Mouse (Mus musculus): ENCODE measurements around the gene Ceacam15. TPM values are rescaled to one million over a fixed set of nuclear protein-coding genes. Genes with fewer than 3 reads are reported as not detected.
"Not testable (repeated sequence)": the region's sequence is repeated elsewhere in the genome, so short reads cannot be mapped to it uniquely, and the experiment has no call there.

Ceacam15 gene
- polyA plus RNA-seq, 1 experiment from 2014 or later: not detected

GRCm38 (mm10) chr7:16680194-16680593, 4.7 kb upstream of the Ceacam15 start:
- not testable (repeated sequence) for H3K27ac ChIP-seq; H3K9me3 ChIP-seq; H3K4me2 ChIP-seq (replicated peaks); H3K9ac ChIP-seq; ATAC-seq (ENCODE audit: low FRiP score, low read depth); H3K4me3 ChIP-seq; H3K4me1 ChIP-seq; H3K27me3 ChIP-seq (replicated peaks); H3K36me3 ChIP-seq
- 41% methylated on average over 3 of the region's 3 CpGs for WGBS

DNA sequence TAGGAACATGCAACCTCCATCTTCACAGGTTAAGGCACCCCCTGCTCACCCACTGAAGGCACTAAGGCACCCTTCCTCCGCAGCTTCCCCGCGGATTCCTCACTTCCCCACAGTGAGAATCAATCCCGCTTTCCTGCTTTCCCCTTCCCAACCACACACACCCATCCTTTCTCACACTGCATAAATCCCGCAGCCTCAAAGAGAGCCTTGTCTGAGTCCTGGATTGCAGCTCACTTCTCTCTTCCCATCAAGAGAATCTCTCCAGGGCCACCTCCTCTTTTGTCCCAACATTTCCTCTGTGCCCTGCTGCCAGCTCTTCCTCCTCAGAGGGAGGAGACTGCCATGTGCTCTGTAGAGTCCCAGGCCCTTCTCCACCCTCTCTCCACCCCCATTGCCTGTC, 806 bp downstream of the Ceacam15 start:
- not testable (repeated sequence) for H3K36me3 ChIP-seq; H3K4me1 ChIP-seq; H3K27me3 ChIP-seq (replicated peaks); H3K9ac ChIP-seq; H3K9me3 ChIP-seq; H3K27ac ChIP-seq; H3K4me2 ChIP-seq (replicated peaks); ATAC-seq (ENCODE audit: low FRiP score, low read depth); H3K4me3 ChIP-seq
- WGBS: 58% methylated on average over 5 of the region's 5 CpGs

- Histone ChIP-seq H3K4me3 (no peak overlapping the region), H3K27me3 (replicated peaks) (no peaks in the 10 kb centered on the region), H3K9me3 (no peaks in the 10 kb centered on the region), H3K27ac (no peak overlapping the region), H3K36me3 (no peaks in the 10 kb centered on the region), H3K4me2 (replicated peaks) (no peak overlapping the region), H3K4me1 (no peaks in the 10 kb centered on the region), H3K9ac (no peak overlapping the region)
- no peak for ATAC-seq (ENCODE audit: low FRiP score, low read depth)
- 67% methylated on average over 1 of the region's 1 CpGs for WGBS
Measured at GRCm38 (mm10) chr7:16673823-16674222, 1.7 kb downstream of the Ceacam15 start.

DNA sequence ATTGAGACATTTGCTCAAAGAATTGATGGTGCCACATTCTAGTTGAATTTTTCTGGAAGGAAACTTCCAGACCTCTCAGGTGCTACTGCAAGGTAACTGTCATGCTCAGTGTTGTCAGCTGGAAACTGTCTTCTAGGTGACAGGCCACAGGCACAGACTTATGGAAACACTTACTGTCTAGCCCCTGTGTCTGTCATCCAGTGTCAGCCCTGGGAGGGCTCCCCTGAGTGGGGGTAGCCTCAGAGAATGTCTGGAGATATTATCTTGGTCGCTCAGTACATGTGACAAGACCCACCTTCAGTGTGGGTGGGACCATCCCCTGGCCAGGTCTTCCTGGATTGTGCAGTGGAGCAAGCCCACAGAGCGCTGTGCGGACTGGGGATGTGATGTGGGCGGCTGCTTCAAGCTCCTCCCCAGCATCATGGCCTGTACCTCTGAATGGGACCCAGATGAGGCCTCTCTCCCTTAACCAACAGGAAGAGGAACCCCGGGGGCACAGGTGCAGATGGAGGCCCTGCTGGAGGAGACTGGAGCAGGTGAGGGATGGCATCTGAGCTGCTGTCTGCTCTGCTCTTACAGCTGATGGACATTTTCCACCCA, 7.1 kb downstream of the Ceacam15 start:
- not testable (repeated sequence) for H3K4me3 ChIP-seq; H3K36me3 ChIP-seq; ATAC-seq (ENCODE audit: low FRiP score, low read depth); H3K9ac ChIP-seq; H3K27ac ChIP-seq; H3K4me1 ChIP-seq; H3K9me3 ChIP-seq; H3K27me3 ChIP-seq (replicated peaks); H3K4me2 ChIP-seq (replicated peaks)
- WGBS: 83% methylated on average over 5 of the region's 5 CpGs

- Histone ChIP-seq H3K36me3 (no peaks in the 10 kb centered on the region), H3K9me3 (no peaks in the 10 kb centered on the region)
- WGBS: 77% methylated on average over 12 of the region's 12 CpGs
Measured at GRCm38 (mm10) chr7:16644260-16644659, 31.2 kb downstream of the Ceacam15 start.

DNA sequence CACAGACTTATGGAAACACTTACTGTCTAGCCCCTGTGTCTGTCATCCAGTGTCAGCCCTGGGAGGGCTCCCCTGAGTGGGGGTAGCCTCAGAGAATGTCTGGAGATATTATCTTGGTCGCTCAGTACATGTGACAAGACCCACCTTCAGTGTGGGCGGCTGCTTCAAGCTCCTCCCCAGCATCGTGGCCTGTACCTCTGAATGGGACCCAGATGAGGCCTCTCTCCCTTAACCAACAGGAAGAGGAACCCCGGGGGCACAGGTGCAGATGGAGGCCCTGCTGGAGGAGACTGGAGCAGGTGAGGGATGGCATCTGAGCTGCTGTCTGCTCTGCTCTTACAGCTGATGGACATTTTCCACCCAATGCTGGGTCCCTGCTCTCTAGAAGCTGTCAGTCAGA, 32.4 kb downstream of the Ceacam15 start:
- not testable (repeated sequence) for H3K9ac ChIP-seq; H3K9me3 ChIP-seq; H3K27me3 ChIP-seq (replicated peaks); H3K27ac ChIP-seq; ATAC-seq (ENCODE audit: low FRiP score, low read depth); H3K4me1 ChIP-seq; H3K36me3 ChIP-seq; H3K4me3 ChIP-seq; H3K4me2 ChIP-seq (replicated peaks)
- 81% methylated on average over 4 of the region's 4 CpGs for WGBS

More at GRCm38 (mm10) chr7:16644260-16644659, 31.2 kb downstream of the Ceacam15 start:
- Histone ChIP-seq H3K27me3 (replicated peaks) (no peaks in the 10 kb centered on the region), H3K9ac (no peak overlapping the region), H3K4me2 (replicated peaks) (no peak overlapping the region), H3K4me1 (no peaks in the 10 kb centered on the region), H3K4me3 (no peak overlapping the region), H3K27ac (no peak overlapping the region)
- no peak for ATAC-seq (ENCODE audit: low FRiP score, low read depth)

DNA sequence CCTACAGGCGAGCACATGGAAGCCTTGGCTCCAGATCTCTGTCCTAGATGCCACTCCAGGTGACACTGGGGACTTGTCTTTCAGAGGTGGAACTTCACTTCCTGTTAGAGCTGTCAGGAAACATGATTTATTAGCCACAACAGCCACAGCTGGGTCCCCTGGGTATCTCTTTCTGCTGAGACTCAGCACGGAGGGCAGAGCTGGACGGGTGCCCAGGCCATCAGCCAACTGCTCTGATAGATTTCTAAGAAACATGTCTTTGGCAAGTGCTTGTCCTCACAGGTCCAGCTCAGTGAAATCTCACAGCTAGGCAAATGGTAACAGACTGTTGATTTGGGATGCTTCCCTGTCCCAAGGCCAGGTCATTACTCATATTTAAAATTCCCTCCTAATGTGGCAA, 36.5 kb downstream of the Ceacam15 start:
- Histone ChIP-seq H3K9ac (no peak overlapping the region), H3K4me1 (no peaks in the 10 kb centered on the region), H3K27ac (no peak overlapping the region), H3K9me3 (no peaks in the 10 kb centered on the region), H3K36me3 (no peaks in the 10 kb centered on the region), H3K4me2 (replicated peaks) (no peak overlapping the region), H3K27me3 (replicated peaks) (no peaks in the 10 kb centered on the region), H3K4me3 (no peak overlapping the region)
- ATAC-seq (ENCODE audit: low FRiP score, low read depth): no peak
- WGBS: 78% methylated on average over 3 of the region's 3 CpGs

- no peaks in the 10 kb centered on the region for H3K27me3 ChIP-seq (replicated peaks)
- ATAC-seq (ENCODE audit: low FRiP score, low read depth): no peak
- no peak overlapping the region for H3K27ac ChIP-seq
- no peak overlapping the region for H3K4me3 ChIP-seq
- H3K9me3 ChIP-seq: 0 out of 2 replicates have a peak, but pooled peaks cover 3% of the 10 kb centered on the region
- no peaks in the 10 kb centered on the region for H3K36me3 ChIP-seq
- H3K4me1 ChIP-seq: no peaks in the 10 kb centered on the region
- H3K9ac ChIP-seq: no peak overlapping the region
- 70% methylated on average over 3 of the region's 3 CpGs for WGBS
- H3K4me2 ChIP-seq (replicated peaks): no peak overlapping the region
Measured at GRCm38 (mm10) chr7:16635116-16635515, 40.4 kb downstream of the Ceacam15 start.

DNA sequence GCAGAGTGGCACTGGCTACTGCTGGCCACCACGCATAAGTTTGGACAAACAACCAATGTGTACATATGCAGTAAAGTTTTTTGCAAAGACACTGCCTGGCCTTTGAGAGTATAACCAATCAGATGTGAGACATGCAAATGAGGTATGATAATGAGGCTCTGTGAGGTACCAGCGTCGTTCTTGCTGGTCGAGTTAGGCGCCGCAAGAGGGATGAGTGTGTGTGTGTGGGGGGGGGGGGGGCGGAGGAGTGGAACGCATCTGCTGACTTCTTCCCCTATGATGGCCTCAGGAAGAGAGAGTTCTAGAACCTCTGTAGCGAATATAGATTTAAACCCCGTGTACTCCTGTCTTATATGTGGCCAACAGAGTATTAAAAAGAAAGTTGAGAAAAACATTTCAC, 41.6 kb downstream of the Ceacam15 start:
- not testable (repeated sequence) for H3K9ac ChIP-seq; H3K4me3 ChIP-seq; H3K4me1 ChIP-seq; H3K9me3 ChIP-seq; H3K36me3 ChIP-seq; ATAC-seq (ENCODE audit: low FRiP score, low read depth); H3K27ac ChIP-seq; H3K4me2 ChIP-seq (replicated peaks); H3K27me3 ChIP-seq (replicated peaks)
- 15% methylated on average over 10 of the region's 10 CpGs for WGBS

DNA sequence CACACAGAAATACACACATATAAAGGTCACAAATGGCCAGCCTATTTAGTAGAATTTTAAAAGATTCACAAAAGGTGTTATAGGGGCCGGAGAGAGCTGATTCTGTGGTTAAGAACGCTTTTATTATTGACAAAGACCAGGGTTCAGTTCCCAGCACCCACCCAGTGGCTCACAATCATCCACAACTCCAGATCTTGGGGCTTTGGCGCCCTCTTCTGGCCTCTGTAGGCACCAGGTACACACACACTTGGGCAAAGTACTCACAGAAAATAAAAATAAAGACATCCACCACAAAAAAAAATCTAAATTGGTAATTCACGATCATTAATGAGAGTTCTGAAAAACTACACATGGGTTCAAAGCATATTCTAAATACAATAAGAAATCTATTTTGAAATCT, 43.6 kb downstream of the Ceacam15 start:
- ATAC-seq (ENCODE audit: low FRiP score, low read depth): no peak
- no peak overlapping the region for H3K4me2 ChIP-seq (replicated peaks)

DNA sequence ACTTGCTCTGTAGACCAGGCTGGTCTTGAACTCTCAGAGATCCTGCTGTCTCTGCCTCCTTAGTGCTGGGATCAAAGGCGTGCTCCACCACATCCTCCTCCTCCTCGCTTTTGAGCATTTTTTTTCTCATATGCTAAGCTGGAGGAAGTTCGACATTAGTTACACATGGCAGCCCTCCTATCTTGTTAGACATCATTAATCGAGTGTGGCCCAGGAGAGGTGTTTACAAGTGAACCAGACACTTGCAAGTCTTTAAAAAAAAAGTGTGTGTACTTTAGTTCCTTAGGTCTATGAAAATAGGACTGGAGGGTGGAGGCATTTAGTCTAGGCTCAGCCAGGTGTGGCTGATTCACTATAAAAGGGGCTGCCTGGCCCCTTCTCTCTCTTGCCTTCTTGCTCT, 44.5 kb downstream of the Ceacam15 start:
- H3K4me2 ChIP-seq (replicated peaks): no peak overlapping the region
- H3K4me1 ChIP-seq: no peaks in the 10 kb centered on the region
- H3K36me3 ChIP-seq: no peaks in the 10 kb centered on the region
- ATAC-seq (ENCODE audit: low FRiP score, low read depth): no peak
- no peak overlapping the region for H3K9ac ChIP-seq
- H3K9me3 ChIP-seq: 0 out of 2 replicates have a peak, but pooled peaks cover 3% of the 10 kb centered on the region
- no peaks in the 10 kb centered on the region for H3K27me3 ChIP-seq (replicated peaks)
- H3K4me3 ChIP-seq: no peak overlapping the region
- WGBS: 86% methylated on average over 4 of the region's 4 CpGs
- H3K27ac ChIP-seq: no peak overlapping the region

More for the DNA sequence above, 43.6 kb downstream of the Ceacam15 start:
- H3K9ac ChIP-seq: no peak overlapping the region
- no peaks in the 10 kb centered on the region for H3K27me3 ChIP-seq (replicated peaks)
- 0 out of 2 replicates have a peak, but pooled peaks cover 3% of the 10 kb centered on the region for H3K9me3 ChIP-seq
- H3K36me3 ChIP-seq: no peaks in the 10 kb centered on the region
- H3K27ac ChIP-seq: no peak overlapping the region
- H3K4me3 ChIP-seq: no peak overlapping the region
- WGBS: 70% methylated on average over 4 of the region's 4 CpGs
- H3K4me1 ChIP-seq: no peaks in the 10 kb centered on the region

DNA sequence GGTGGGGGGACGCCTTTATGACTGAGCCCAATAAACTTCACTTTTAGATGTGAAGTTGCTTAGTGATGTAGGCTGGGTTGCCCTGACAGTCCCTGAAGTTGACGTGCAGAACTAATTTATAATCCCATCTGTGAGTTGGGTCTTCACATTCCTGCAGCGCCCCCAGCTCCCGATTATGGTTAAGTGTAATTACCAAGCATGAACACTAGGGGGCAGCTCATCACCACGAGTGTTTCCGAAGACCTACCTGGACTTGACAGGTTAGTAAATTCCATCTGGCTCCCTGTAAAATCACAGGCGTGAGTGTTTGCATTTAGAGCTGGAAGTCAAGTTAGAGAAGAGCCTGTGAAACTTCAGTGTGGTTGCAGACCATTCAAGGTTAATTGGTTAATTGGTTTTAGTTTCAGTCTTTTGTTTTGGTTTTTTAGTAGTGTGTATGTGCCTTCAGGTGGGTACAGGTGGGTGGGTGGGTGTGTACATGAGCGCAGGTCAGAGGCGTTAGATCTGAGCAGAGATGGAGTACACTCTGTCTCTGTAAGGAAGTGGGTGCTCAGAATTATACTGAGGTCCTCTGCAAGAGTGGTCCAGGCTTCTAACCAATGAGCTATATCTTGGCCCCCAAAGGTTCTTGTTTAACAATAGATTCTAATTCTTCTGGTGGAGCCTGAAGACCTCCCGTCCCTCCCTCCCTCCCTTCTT, 45.8 kb downstream of the Ceacam15 start:
- H3K9me3 ChIP-seq: 0 out of 2 replicates have a peak, but pooled peaks cover 3% of the 10 kb centered on the region
- no peaks in the 10 kb centered on the region for H3K27me3 ChIP-seq (replicated peaks)
- H3K27ac ChIP-seq: no peak overlapping the region
- no peak overlapping the region for H3K4me3 ChIP-seq
- no peaks in the 10 kb centered on the region for H3K4me1 ChIP-seq
- H3K4me2 ChIP-seq (replicated peaks): no peak overlapping the region
- 22% methylated on average over 10 of the region's 10 CpGs for WGBS
- no peak for ATAC-seq (ENCODE audit: low FRiP score, low read depth)
- H3K36me3 ChIP-seq: no peaks in the 10 kb centered on the region
- no peak overlapping the region for H3K9ac ChIP-seq
